Mouse (Mus musculus) thymus, adult 2 months (tissue): ENCODE data around the gene Hoxa6. TPM values are rescaled to one million over a fixed set of nuclear protein-coding genes. Genes with fewer than 3 reads are reported as not detected.
A peak's percentile ranks its signal among the peaks of the same experiment; 100 is the strongest.

Experiments used
- DNase-seq: peaks from one replicate; pipeline ENCODE4 v3.0.0; 2021
- H3K27ac ChIP-seq: fragments of 200-500 bp; 2 replicates; pipeline ENCODE4 v1.5.1; 2012; ENCODE audit warnings: low read length, control low read depth; ENCODE audit not compliant: control insufficient read depth, insufficient read depth
- H3K27me3 ChIP-seq: fragments of 200-500 bp; 2 replicates; pipeline ENCODE4 v1.6.1; 2012; ENCODE audit warnings: mild to moderate bottlenecking, low read length, moderate library complexity, mixed read lengths; ENCODE audit not compliant: control insufficient read depth, insufficient read depth
- H3K36me3 ChIP-seq: fragments of 200-500 bp; 2 replicates; pipeline ENCODE4 v1.6.1; 2012; ENCODE audit warnings: mild to moderate bottlenecking, low read length, moderate library complexity; ENCODE audit not compliant: control insufficient read depth, insufficient read depth
- H3K4me1 ChIP-seq: fragments of 200-500 bp; replicated peaks from 2 replicates; pipeline ENCODE4 v1.6.1; 2012; ENCODE audit warnings: low read length; ENCODE audit not compliant: control insufficient read depth, insufficient read depth
- H3K4me3 ChIP-seq: fragments of 200-500 bp; 2 replicates; pipeline ENCODE4 v1.5.1; 2012; ENCODE audit warnings: mild to moderate bottlenecking, low read length, control low read depth, moderate library complexity; ENCODE audit not compliant: control insufficient read depth, insufficient read depth
- CTCF ChIP-seq: fragments of 200-500 bp; IDR thresholded peaks from 2 replicates; pipeline ENCODE4 v1.5.1; 2012; ENCODE audit warnings: mild to moderate bottlenecking, control low read depth, low read length, moderate library complexity, borderline replicate concordance; ENCODE audit not compliant: control insufficient read depth, poor library complexity, insufficient read depth; ENCODE audit errors: extremely low read depth
- POLR2A ChIP-seq: fragments of 200-500 bp; IDR thresholded peaks from 2 replicates; pipeline ENCODE4 v1.6.1; 2012; ENCODE audit warnings: mild to moderate bottlenecking, low read length, control low read depth, moderate library complexity; ENCODE audit not compliant: control insufficient read depth, poor library complexity, insufficient read depth; ENCODE audit errors: extremely low read depth
- WGBS: fragments of 180-500 bp; shearing (Covaris S2); methylation state at CpG from one replicate; pipeline ENCODE4 v1.1.7; 2018; 5-methylcytosine and 5-hydroxymethylcytosine counted together
- polyA plus RNA-seq: library from polyadenylated mRNA; depleted of rRNA; stranded (reverse); fragments of >200 nt; gene quantifications from 2 replicates; pipeline ENCODE4 v1.2.3, GENCODE M21; 2012

Hoxa6 gene
- polyA plus RNA-seq, 1 experiment = 0.39 TPM

- TF ChIP-seq CTCF (no peak), POLR2A (no peak)
- Histone ChIP-seq H3K27me3 (peaks cover 5% of the 10 kb centered on the region), H3K36me3 (no peaks in the 10 kb centered on the region), H3K4me3 (peak overlapping the region; percentile 19; the same call in 1 of the 2 replicates), H3K4me1 (peaks cover 2% of the 10 kb centered on the region; the same call in 1 of the 2 replicates), H3K27ac (no peak overlapping the region)
- 19% methylated on average over 39 of the region's 39 CpGs for WGBS
- DNase-seq = no peak
These were observed 44.4 kb downstream of the Hoxa6 start for GRCm38 (mm10) chr6:52164051-52164625.

- 86% methylated on average over 17 of the region's 17 CpGs for WGBS
- DNase-seq = no peak
- no peak overlapping the region for H3K27ac ChIP-seq
- H3K4me1 ChIP-seq = peaks cover 2% of the 10 kb centered on the region; the same call in 1 of the 2 replicates
- TF ChIP-seq CTCF (no peak), POLR2A (no peak)
- no peaks in the 10 kb centered on the region for H3K36me3 ChIP-seq
- no peak overlapping the region for H3K4me3 ChIP-seq
- peaks cover 5% of the 10 kb centered on the region for H3K27me3 ChIP-seq
These were observed 45.0 kb downstream of the Hoxa6 start for GRCm38 (mm10) chr6:52163366-52164031.

DNA sequence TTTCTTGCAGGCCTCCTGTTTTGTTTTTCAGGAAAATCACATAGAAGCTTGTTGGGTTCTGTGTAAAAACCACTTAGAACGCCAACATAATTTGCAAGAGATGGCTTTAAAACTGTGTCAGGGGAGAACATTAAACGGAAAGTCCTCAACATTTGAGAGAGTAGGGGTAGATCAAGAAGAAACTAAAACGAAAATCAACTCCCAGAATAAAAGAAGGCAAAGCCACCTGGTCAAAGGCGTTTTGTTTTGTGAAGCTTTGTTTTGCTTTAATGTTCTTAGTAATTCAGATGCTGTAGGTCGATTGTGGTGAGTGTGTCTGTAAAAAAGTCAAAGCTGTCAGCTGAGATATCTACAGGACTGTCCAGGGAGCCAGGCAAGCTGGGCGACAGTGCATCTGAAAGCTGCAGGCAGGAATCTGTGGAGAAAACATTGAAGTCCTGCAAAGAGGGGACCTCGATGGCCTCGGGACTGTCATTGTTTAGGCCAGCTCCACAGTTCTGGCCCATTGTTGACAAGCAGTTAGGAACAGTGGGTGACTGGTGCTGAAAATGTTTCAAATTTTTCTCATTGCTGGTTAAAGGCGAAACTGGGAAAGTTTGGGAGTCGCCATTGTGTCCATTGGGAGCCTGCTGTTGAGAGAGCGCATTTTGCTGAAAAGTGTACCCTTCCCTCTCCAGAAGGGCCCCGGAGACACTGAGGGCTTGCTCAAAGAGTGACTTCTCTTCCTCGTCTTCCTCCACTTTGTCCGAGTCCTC lies 45.7 kb downstream of the Hoxa6 start:
- no peak for DNase-seq
- Histone ChIP-seq H3K27me3 (peaks cover 7% of the 10 kb centered on the region), H3K4me1 (peaks cover 2% of the 10 kb centered on the region; the same call in 1 of the 2 replicates), H3K36me3 (no peaks in the 10 kb centered on the region), H3K27ac (no peak overlapping the region), H3K4me3 (no peak overlapping the region)
- WGBS = 84% methylated on average over 14 of the region's 14 CpGs
- TF ChIP-seq CTCF (no peak), POLR2A (no peak)

GRCm38 (mm10) chr6:52162093-52162380 lies 46.5 kb downstream of the Hoxa6 start:
- Histone ChIP-seq H3K27ac (no peak overlapping the region), H3K4me1 (peaks cover 2% of the 10 kb centered on the region; the same call in 1 of the 2 replicates), H3K36me3 (no peaks in the 10 kb centered on the region), H3K4me3 (no peak overlapping the region), H3K27me3 (peaks cover 9% of the 10 kb centered on the region)
- WGBS = 79% methylated on average over 1 of the region's 1 CpGs
- DNase-seq = no peak
- TF ChIP-seq POLR2A (no peak), CTCF (no peak)

- TF ChIP-seq CTCF = no peak
- no peak for TF ChIP-seq POLR2A
- 80% methylated on average over 8 of the region's 8 CpGs for whole genome bisulfite sequencing
- H3K36me3 ChIP-seq = no peaks in the 10 kb centered on the region
- peaks cover 2% of the 10 kb centered on the region; the same call in 1 of the 2 replicates for H3K4me1 ChIP-seq
- peaks cover 12% of the 10 kb centered on the region for H3K27me3 ChIP-seq
- no peak overlapping the region for H3K27ac ChIP-seq
- no peak for DNase-seq
- no peak overlapping the region for H3K4me3 ChIP-seq
These were observed 47.0 kb downstream of the Hoxa6 start for GRCm38 (mm10) chr6:52161336-52162092.

GRCm38 (mm10) chr6:52160511-52161335 lies 47.8 kb downstream of the Hoxa6 start:
- Histone ChIP-seq H3K36me3 (no peaks in the 10 kb centered on the region), H3K4me1 (peaks cover 2% of the 10 kb centered on the region; the same call in 1 of the 2 replicates), H3K27ac (no peak overlapping the region), H3K4me3 (no peak overlapping the region), H3K27me3 (peaks cover 12% of the 10 kb centered on the region)
- no peak for DNase-seq
- TF ChIP-seq POLR2A (no peak), CTCF (no peak)
- 43% methylated on average over 30 of the region's 30 CpGs for WGBS
